Mouse (Mus musculus): ENCODE measurements at regions not wholly inside any gene's neighbourhood (a gene's known extent, or its start where the extent isn't known, plus 50 kb on each side); places are given as distances from the start of the nearest gene placed in this dataset.
A peak's percentile ranks its signal among the peaks of the same experiment; 100 is the strongest.

DNA sequence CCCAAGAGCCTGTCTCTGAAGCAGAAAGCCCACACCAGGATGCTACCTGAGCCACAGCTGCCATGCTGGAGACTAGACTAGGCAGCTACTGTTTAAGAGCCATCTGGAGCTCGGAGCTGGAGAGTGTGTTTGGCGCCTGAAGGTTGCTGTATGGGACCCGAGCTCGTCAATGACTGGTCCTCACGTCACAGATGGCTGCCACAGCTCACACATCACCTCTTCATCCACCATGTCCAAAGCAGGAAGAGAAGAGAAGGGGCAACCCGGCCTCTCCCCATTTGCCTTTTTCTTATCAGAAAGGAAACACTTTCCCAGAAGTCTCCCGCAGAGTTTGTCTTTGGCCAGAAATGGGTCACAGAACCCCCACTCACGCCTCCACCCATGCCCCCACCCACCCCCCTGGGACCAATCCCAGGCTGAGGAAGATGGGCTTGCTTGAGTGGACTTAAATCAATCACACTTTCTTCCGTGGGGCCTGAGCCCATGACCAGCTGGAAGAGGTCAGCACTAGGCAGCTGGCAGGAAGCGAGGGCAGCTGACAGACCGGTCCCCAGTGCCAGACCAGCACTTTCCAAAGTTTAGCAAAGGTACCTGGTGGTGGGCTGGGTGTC is 53.5 kb upstream of the Ptpn1 start:
- DNase-seq (ENCODE audit: low spot score in 2 of 2), result no peak

GRCm38 (mm10) chr2:167877254-167877870 is 54.5 kb upstream of the Ptpn1 start:
- DNase-seq (ENCODE audit: low spot score in 2 of 2), result no peak

GRCm38 (mm10) chr2:167872507-167872906 is 59.4 kb upstream of the Ptpn1 start:
- no peak for DNase-seq (ENCODE audit: low spot score in 2 of 2)

- DNase-seq (ENCODE audit: low spot score in 2 of 2), result no peak
These were observed 61.7 kb upstream of the Ptpn1 start for GRCm38 (mm10) chr2:167870153-167870552.

- peak; percentile 80 to 89 for DNase-seq (ENCODE audit: low spot score in 2 of 2)
These were observed 65.1 kb upstream of the Ptpn1 start for GRCm38 (mm10) chr2:167866751-167867150.

- DNase-seq (ENCODE audit: low spot score in 2 of 2), result no peak
These were observed 66.3 kb upstream of the Ptpn1 start for GRCm38 (mm10) chr2:167865525-167865924.

DNA sequence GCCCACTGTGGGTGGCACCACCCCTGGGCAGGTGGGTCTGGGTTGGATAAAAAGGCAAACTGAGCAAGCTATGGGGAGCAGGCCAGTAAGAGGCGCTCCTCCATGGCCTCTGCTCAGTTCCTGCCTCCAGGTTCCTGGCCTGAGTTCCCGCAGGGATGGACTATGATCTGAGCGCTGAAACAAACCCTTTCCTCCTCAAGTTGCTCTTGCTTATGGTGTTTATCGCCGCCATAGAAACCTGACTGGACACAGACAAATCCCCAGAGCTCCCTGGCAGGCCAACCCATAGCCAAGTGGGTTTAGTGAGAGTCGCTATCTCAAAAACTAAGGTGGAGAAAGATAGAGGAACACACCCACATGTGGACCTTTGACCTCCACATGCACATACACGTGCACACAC is 67.2 kb upstream of the Ptpn1 start:
- DNase-seq (ENCODE audit: low spot score in 2 of 2), result no peak

- DNase-seq (ENCODE audit: low spot score in 2 of 2), result peak; percentile 52 to 56
These were observed 67.6 kb upstream of the Ptpn1 start for GRCm38 (mm10) chr2:167864228-167864627.

- no peak for DNase-seq (ENCODE audit: low spot score in 2 of 2)
These were observed 68.2 kb upstream of the Ptpn1 start for GRCm38 (mm10) chr2:167863616-167864015.

DNA sequence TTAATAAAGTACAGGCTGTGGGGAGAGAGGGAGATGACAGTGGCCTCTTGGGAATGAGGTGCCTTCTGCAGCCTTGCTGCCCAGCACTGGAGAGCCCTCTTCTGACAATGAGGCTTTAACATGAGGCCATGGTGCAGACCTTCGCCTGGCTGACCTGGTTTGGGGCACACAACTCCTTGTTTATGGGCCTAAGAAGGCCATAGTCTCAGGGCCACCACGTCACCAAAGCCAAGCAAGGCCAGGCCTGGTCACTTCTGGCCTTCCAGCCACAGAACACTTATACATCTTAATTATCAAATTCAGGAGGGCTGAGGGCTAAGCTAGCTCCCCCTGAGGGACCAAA is 70.7 kb upstream of the Ptpn1 start:
- DNase-seq (ENCODE audit: low spot score in 2 of 2), result no peak

DNA sequence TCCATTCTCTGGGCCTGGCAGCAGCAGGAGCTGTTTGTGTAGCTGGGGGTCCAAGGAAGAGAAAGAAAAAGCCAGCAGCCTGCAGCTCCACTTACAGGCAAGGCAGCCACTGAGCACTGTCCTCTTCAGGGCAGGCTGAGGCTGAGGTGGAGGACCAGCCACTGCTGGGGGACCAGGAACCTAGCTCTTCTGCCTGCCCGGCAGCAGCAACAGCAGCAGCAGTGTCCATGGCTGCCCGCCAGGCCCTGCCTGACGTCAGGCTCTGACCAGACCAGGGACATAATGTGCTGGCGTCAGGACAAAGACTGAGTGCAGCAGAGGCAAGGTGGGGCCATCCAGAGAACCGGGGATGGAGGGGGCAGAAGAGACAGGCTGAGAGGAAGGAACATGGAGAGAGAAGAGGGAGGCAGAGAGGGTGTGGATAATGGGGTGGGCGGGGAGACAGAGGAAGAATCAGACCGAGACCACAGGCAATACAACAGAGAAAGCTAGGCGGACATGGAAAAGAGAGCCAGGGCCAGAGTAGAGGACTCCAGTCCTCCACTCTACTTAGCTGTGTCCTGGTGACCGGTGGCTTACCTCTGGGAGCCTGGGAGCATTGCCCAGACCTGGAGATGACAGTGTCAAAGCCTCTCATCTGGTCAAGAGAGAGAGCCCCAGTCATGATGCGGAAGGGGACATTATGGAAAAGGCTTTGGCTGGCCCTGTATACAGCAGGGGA is 71.2 kb upstream of the Ptpn1 start:
- peak; percentile 92 to 95 for DNase-seq (ENCODE audit: low spot score in 2 of 2)

GRCm38 (mm10) chr2:167859575-167859974 is 72.3 kb upstream of the Ptpn1 start:
- no peak for DNase-seq (ENCODE audit: low spot score in 2 of 2)

GRCm38 (mm10) chr2:167858346-167858745 is 73.5 kb upstream of the Ptpn1 start:
- DNase-seq (ENCODE audit: low spot score in 2 of 2), result no peak

- DNase-seq (ENCODE audit: low spot score in 2 of 2), result no peak
These were observed 73.9 kb upstream of the Ptpn1 start for GRCm38 (mm10) chr2:167857911-167858310.

- no peak for DNase-seq (ENCODE audit: low spot score in 2 of 2)
These were observed 74.9 kb upstream of the Ptpn1 start for GRCm38 (mm10) chr2:167856920-167857475.

GRCm38 (mm10) chr2:167856020-167856419 is 75.8 kb upstream of the Ptpn1 start:
- no peak for DNase-seq (ENCODE audit: low spot score in 2 of 2)

DNA sequence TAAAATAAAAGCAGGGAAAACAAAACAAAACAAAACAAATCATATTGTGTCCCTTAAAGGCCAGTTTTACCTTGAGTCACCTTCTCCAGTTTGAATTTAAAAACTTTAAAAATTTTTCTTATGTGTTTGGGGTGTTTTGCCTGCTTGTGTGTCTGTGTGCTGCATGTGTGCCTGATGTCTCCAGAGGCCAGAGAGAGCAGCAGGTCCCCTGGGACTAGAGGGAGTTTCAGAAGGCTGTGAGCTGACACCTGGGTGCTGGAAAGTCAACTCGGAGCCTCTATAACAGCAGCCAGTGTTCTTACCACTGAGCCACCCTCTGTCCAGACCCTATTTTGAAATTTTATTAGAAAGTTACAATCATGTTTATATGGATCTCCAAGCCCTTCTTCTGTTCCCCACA is 77.8 kb upstream of the Ptpn1 start:
- no peak for DNase-seq (ENCODE audit: low spot score in 2 of 2)

DNA sequence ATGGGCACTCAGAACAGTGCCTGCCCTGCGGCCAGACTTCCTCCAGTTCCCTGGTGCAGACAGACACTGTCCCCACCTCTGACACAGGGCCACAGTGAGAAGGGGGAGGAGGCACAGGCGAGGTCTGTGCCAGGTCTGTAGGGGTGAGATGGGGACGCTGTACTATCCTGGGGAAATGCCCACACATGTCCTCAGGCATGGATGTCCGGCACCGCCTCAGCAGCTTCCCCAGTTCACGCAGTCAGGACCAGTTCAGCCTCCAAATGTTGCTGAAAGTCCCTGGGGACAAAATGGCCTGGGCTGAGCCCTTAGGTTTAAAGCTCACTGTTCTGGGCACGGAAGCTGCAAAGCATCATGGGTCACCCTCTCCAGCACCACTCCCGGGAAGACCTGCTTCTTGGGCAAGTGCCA is 78.4 kb upstream of the Ptpn1 start:
- DNase-seq (ENCODE audit: low spot score in 2 of 2), result peak in 1 of 2 experiments; percentile 67

- no peak for DNase-seq (ENCODE audit: low spot score in 2 of 2)
These were observed 79.3 kb upstream of the Ptpn1 start for GRCm38 (mm10) chr2:167852582-167852981.

- DNase-seq (ENCODE audit: low spot score in 2 of 2), result peak; percentile 80 to 86
These were observed 80.5 kb upstream of the Ptpn1 start for GRCm38 (mm10) chr2:167851216-167851896.

- no peak for DNase-seq (ENCODE audit: low spot score in 2 of 2)
These were observed 81.8 kb upstream of the Ptpn1 start for GRCm38 (mm10) chr2:167849999-167850552.
